Mouse (Mus musculus): ENCODE data around the gene Fn1. TPM values are rescaled to one million over a fixed set of nuclear protein-coding genes. Genes with fewer than 3 reads are reported as not detected.

The Fn1 gene
- total and polyA plus RNA-seq, 2 experiments from 2014 or later = 23.4 to 71.6 TPM

DNA sequence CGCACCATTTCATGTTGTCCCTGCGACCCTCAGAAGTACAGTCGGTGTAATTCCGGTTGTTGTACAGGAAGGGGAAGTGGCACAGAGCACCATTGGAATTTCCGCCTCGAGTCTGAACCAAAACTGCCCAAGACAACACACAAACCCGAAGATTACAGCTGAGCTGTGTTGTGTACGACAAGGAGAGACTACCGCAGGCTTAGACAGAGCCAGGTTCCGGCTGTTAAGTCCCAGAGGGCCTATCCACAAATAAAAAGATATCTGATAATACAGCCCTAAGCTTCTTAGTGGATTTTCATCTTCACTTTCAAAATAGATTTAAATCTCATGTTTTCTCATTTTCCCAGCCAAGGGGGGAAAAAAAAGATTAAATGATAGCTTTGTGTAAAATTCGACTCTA is 11.8 kb downstream of the Fn1 start:
- Histone ChIP-seq H3K9me3 (ENCODE audit: low read length) (no peaks in the 10 kb centered on the region), H3K36me3 (ENCODE audit: insufficient read depth) (0 out of 2 replicates have a peak, but pooled peaks cover 3% of the 10 kb centered on the region), H3K9ac (no peak overlapping the region), H3K4me3 (ENCODE audit: low read depth, low read length) (no peak overlapping the region), H3K27me3 (ENCODE audit: insufficient read depth, low read length) (no peaks in the 10 kb centered on the region), H3K27ac (ENCODE audit: low read depth, low read length) (no peak overlapping the region), H3K4me2 (ENCODE audit: low read depth) (no peak overlapping the region), H3K4me1 (ENCODE audit: insufficient read depth) (no peaks in the 10 kb centered on the region)
- WGBS = 89% methylated on average over 11 of the region's 11 CpGs
- no peak for TF ChIP-seq CTCF (IDR thresholded peaks at IDR 0.05; ENCODE audit: low read depth)
- DNase-seq (no peak), ATAC-seq (no peak)

GRCm38 (mm10) chr1:71640157-71640556 is 12.8 kb downstream of the Fn1 start:
- no peak for ATAC-seq
- Histone ChIP-seq H3K4me1 (ENCODE audit: insufficient read depth) (no peaks in the 10 kb centered on the region), H3K27ac (ENCODE audit: low read depth, low read length) (no peak overlapping the region), H3K36me3 (ENCODE audit: insufficient read depth) (0 out of 2 replicates have a peak, but pooled peaks cover 3% of the 10 kb centered on the region), H3K9ac (no peak overlapping the region), H3K4me3 (ENCODE audit: low read depth, low read length) (no peak overlapping the region), H3K4me2 (ENCODE audit: low read depth) (no peak overlapping the region), H3K27me3 (ENCODE audit: insufficient read depth, low read length) (no peaks in the 10 kb centered on the region), H3K9me3 (ENCODE audit: low read length) (no peaks in the 10 kb centered on the region)
- WGBS = 93% methylated on average over 8 of the region's 8 CpGs
- TF ChIP-seq CTCF (IDR thresholded peaks at IDR 0.05; ENCODE audit: low read depth) = no peak
- DNase-seq = no peak

DNA sequence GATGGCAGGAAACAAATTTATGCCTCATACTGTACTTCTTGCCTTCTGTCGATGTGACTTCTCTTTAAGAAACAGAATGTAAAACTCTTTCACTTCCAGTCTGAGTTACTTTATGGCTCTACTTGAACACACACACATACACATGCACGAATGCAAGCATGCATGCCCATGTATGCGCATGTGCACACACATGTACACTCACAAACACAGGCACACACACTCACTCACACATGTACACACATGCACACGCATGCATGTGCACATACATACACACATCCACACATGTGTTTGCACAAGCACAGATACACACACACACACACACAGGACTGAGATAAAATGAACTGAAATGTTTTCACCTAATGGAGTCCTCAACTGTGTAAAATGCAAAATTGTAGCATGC is 16.3 kb downstream of the Fn1 start:
- no peaks in the 10 kb centered on the region for H3K36me3 ChIP-seq (ENCODE audit: insufficient read depth)
- no peak overlapping the region for H3K4me3 ChIP-seq (ENCODE audit: low read depth, low read length)
- 96% methylated on average over 4 of the region's 4 CpGs for WGBS
- no peaks in the 10 kb centered on the region for H3K9me3 ChIP-seq (ENCODE audit: low read length)
- H3K9ac ChIP-seq = no peak overlapping the region
- H3K27me3 ChIP-seq (ENCODE audit: insufficient read depth, low read length) = no peaks in the 10 kb centered on the region
- no peak for DNase-seq
- H3K4me2 ChIP-seq (ENCODE audit: low read depth) = no peak overlapping the region
- no peak overlapping the region for H3K27ac ChIP-seq (ENCODE audit: low read depth, low read length)
- no peaks in the 10 kb centered on the region for H3K4me1 ChIP-seq (ENCODE audit: insufficient read depth)
- TF ChIP-seq CTCF (IDR thresholded peaks at IDR 0.05; ENCODE audit: low read depth) = no peak
- ATAC-seq = no peak

DNA sequence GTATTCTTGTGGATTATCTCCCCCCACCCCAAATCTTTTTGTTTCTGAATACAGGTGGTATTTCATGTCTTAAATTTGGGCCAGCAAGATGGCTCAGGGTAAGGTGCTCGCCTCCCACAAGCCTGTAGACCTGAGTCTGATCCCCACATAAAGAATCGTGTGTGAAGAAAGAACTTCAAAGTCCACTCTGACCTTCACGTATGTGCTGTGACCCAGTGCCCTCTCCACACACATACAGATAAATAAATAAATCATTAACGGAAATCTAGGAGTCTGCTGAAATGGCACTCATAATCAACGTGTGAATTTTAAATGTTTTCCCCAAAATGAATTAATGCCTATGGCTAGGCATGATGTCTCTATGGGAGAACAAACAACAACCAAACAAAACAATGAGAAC is 16.9 kb downstream of the Fn1 start:
- Histone ChIP-seq H3K36me3 (ENCODE audit: insufficient read depth) (no peaks in the 10 kb centered on the region), H3K9ac (no peak overlapping the region), H3K4me2 (ENCODE audit: low read depth) (no peak overlapping the region), H3K27me3 (ENCODE audit: insufficient read depth, low read length) (no peaks in the 10 kb centered on the region), H3K9me3 (ENCODE audit: low read length) (no peaks in the 10 kb centered on the region), H3K4me3 (ENCODE audit: low read depth, low read length) (no peak overlapping the region), H3K4me1 (ENCODE audit: insufficient read depth) (no peaks in the 10 kb centered on the region), H3K27ac (ENCODE audit: low read depth, low read length) (no peak overlapping the region)
- no peak for TF ChIP-seq CTCF (IDR thresholded peaks at IDR 0.05; ENCODE audit: low read depth)
- WGBS = 93% methylated on average over 5 of the region's 5 CpGs
- DNase-seq (no peak), ATAC-seq (no peak)

DNA sequence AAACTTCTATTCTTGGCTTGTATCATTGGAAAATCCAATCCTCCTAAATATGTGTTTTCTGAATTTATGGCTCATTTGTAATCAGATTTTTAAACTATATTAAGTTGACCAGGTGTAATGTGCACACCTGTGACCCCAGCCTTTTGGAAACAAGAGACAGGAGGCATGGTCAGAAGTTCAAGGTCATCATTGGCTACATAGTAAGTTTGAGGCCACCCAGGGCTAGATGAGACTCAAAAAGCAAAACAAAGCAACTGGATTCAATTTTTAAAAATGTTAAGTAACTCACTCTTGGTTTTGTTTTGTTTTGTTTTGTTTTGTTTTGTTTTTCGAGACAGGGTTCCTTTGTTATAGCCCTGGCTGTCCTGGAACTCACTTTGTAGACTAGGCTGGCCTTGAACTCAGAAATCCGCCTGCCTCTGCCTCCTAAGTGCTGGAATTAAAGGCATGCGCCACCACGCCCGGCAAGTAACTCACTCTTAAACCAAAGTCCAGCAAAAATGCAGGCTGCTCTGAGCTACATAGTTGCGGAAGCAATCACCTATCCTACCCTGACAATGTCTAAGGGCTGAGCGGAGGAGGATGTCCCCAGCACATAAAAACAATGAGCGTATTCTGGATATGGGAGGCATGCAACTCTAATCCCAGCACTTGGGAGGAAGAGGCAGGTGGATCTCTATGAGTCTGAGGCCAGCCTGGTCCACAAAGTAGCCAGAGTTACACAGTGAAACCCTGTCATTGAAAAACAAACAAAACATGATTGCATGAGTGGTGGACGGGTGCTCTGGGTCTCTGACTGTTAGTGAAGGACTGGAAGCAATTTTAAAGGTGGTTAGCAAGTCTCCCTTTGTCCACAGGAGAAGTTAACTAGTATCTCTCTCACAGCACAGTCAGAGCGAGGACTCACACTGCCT is 17.6 kb downstream of the Fn1 start:
- no peak overlapping the region for H3K4me2 ChIP-seq (ENCODE audit: low read depth)
- DNase-seq = no peak
- no peak overlapping the region for H3K9ac ChIP-seq
- H3K4me3 ChIP-seq (ENCODE audit: low read depth, low read length) = no peak overlapping the region
- H3K9me3 ChIP-seq (ENCODE audit: low read length) = no peaks in the 10 kb centered on the region
- no peak overlapping the region for H3K27ac ChIP-seq (ENCODE audit: low read depth, low read length)
- no peaks in the 10 kb centered on the region for H3K36me3 ChIP-seq (ENCODE audit: insufficient read depth)
- H3K4me1 ChIP-seq (ENCODE audit: insufficient read depth) = no peaks in the 10 kb centered on the region
- ATAC-seq = no peak
- 93% methylated on average over 10 of the region's 10 CpGs for WGBS
- TF ChIP-seq CTCF (IDR thresholded peaks at IDR 0.05; ENCODE audit: low read depth) = no peak
- no peaks in the 10 kb centered on the region for H3K27me3 ChIP-seq (ENCODE audit: insufficient read depth, low read length)

- TF ChIP-seq CTCF (IDR thresholded peaks at IDR 0.05; ENCODE audit: low read depth) = no peak
- no peak overlapping the region for H3K9ac ChIP-seq
- no peak overlapping the region for H3K4me2 ChIP-seq (ENCODE audit: low read depth)
- H3K9me3 ChIP-seq (ENCODE audit: low read length) = no peaks in the 10 kb centered on the region
- H3K27ac ChIP-seq (ENCODE audit: low read depth, low read length) = no peak overlapping the region
- H3K27me3 ChIP-seq (ENCODE audit: insufficient read depth, low read length) = no peaks in the 10 kb centered on the region
- no peaks in the 10 kb centered on the region for H3K36me3 ChIP-seq (ENCODE audit: insufficient read depth)
- H3K4me1 ChIP-seq (ENCODE audit: insufficient read depth) = no peaks in the 10 kb centered on the region
- DNase-seq (no peak), ATAC-seq (no peak)
- WGBS = 93% methylated on average over 6 of the region's 6 CpGs
- no peak overlapping the region for H3K4me3 ChIP-seq (ENCODE audit: low read depth, low read length)
These were observed 18.5 kb downstream of the Fn1 start for GRCm38 (mm10) chr1:71634471-71634981.

GRCm38 (mm10) chr1:71632387-71632786 is 20.6 kb downstream of the Fn1 start:
- WGBS = 91% methylated on average over 10 of the region's 10 CpGs
- no peaks in the 10 kb centered on the region for H3K9me3 ChIP-seq (ENCODE audit: low read length)
- no peak for TF ChIP-seq CTCF (IDR thresholded peaks at IDR 0.05; ENCODE audit: low read depth)
- H3K9ac ChIP-seq = no peak overlapping the region
- no peak for ATAC-seq
- no peaks in the 10 kb centered on the region for H3K36me3 ChIP-seq (ENCODE audit: insufficient read depth)
- no peak overlapping the region for H3K27ac ChIP-seq (ENCODE audit: low read depth, low read length)
- no peak overlapping the region for H3K4me2 ChIP-seq (ENCODE audit: low read depth)
- no peaks in the 10 kb centered on the region for H3K4me1 ChIP-seq (ENCODE audit: insufficient read depth)
- H3K4me3 ChIP-seq (ENCODE audit: low read depth, low read length) = no peak overlapping the region
- no peaks in the 10 kb centered on the region for H3K27me3 ChIP-seq (ENCODE audit: insufficient read depth, low read length)
- DNase-seq = no peak
